Mouse (Mus musculus) cortical plate, adult 2 months (tissue): Measurements from ENCODE around the gene Stambp.

Experiments
- CTCF ChIP-seq: fragments of 200-500 bp; IDR thresholded peaks from 2 replicates; pipeline ENCODE4 v1.5.1; 2011; ENCODE audit warnings: mild to moderate bottlenecking, control low read depth, low read length; ENCODE audit not compliant: insufficient read depth; ENCODE audit errors: extremely low read depth
- POLR2A ChIP-seq: fragments of 200-500 bp; IDR thresholded peaks from 2 replicates; pipeline ENCODE4 v1.6.1; 2011; ENCODE audit warnings: mild to moderate bottlenecking, low read length, control low read depth; ENCODE audit not compliant: insufficient read depth; ENCODE audit errors: extremely low read depth

DNA sequence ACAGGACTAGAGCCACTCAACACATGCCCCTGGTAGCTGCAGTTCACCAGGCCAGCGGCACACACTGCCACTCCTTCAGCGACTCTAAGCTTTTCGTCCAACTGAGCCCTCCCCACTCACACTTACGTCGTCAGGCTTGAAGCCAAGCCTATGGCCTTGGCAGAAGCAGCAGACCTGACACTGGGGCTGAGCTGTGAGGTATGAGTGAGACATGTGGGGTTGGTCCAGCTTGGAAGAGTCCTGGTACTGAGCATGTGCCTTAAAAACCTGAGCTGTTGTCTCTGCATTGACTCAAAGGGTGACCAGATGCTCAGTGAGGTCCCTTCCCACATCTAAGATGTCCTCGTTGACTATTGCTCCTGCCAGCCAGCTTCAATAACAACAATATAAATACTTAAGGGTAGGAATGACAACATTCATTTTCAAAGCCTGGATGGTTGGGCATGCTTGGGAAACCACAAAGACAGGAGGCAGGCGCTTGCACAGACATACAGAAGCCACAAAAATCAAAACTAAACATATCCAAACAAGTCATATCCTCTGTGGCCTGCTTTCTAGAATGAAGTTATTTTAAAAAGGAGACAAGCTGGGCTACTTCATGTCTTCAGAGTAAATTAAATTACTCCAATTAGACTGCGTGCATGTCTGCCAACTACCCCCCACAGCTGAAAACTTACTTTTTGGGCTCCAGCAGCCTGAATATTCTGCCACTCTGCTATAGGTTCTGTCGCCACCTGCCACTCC is 76.3 kb downstream of the Stambp start:
- TF ChIP-seq CTCF, result no peak
- no peak for TF ChIP-seq POLR2A
